Mouse (Mus musculus): ENCODE data around the gene Abhd12.

The Abhd12 gene

DNA sequence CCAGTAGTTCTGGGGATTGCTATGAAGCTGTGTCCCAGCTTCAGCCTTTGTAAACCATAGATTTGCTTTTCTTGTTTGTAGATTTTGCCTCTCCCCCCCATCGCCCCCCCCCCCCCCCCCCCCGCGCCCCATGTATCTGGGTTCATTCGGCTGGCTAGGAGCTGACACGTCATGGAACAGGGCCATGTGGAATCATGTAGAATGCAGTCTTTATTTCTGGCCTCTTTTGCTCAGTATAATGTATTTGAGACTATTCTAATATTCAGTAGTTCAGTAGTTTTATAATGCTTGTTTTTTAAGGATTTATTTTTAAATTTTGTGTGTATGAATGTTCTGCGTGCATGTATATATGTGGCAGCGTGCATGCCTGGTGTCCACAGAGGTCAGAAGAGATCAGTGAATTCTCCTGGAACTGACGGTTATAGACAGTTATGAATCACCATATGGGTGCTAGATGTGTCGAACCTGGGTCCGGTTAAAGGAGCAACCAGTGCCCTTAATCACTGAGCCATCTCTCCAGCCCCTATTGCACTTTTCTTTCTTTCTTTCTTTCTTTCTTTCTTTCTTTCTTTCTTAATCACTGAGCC lies 5.8 kb upstream of the Abhd12 start:
- WGBS, result 31% methylated on average over 10 of the region's 10 CpGs

DNA sequence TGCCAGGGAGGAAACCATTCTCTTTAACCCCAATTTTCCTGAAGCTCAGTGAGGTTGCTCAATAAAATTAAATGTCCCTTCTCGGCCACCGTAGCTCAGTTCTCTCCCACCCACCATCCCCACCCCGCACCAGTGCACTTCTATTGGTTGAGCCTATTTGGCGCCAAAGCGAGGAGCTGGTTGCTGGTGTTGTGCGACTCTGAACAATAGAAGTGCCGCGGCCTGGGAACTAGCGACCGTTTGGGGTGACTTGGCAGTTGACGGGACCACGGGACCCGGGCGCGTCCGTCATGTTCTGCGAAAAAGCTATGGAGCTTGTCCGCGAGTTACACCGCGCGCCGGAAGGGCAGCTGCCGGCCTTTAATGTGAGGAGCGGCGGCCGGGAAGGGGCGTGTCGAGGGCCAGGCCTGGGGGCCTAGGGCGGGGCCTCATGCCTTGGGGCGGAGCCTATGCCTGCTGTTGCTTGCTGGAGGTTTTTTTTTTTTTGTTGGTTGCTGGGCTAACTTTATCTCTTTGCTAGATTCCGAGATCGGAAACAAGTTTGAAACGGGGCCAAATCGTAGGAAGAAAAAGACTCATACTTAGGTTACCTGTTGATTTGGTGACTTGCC lies 5.0 kb upstream of the Abhd12 start:
- WGBS, result under 1% methylated on average over 35 of the region's 35 CpGs

DNA sequence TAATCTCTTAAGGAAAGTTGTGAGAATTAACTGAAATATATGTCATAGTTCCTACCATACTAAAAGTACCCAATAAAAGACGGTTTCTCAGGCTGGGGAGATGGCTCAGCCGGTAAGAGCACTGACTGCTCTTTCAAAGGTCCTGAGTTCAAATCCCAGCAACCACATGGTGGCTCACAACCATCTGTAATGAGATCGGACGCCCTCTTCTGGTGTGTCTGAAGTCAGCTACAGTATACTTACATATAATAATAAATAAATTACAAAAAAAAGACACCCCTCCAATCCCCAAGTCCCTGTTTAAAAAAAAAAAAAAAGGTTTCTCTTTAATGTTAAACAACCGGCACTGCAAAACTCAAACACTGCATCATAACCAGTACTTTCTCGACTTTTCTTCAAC lies 4.3 kb upstream of the Abhd12 start:
- whole genome bisulfite sequencing, result 45% methylated on average over 6 of the region's 6 CpGs

DNA sequence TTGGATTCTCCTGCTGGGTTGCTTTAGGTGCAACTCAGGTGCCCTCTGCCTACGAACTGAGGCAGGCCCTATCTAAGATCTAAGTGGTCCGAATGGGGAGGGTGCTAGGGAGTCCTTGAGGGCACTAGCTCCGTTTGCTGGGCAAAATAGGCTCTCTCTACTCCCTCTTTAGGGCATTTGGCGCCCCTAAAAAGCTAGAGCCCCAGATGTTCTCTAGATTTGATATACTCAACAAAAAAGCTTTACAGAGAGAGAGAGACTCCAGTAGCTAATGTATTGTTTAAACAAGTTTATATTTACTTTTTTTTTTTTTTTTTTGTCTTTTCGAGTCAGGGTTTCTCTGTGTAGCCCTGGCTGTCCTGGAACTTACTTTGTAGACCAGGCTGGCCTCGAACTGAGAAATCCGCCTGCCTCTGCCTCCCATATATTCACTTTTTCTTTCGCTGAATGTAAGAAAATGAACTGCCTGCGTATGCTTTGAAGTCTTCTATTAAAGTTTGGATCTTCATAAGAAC lies 452 bp upstream of the Abhd12 start, which contains the start of gene Gins1:
Gene Gins1, plus strand, starts transcription at position 465 of the 515 bp plus-strand sequence.
- 35% methylated on average over 9 of the region's 9 CpGs for WGBS

DNA sequence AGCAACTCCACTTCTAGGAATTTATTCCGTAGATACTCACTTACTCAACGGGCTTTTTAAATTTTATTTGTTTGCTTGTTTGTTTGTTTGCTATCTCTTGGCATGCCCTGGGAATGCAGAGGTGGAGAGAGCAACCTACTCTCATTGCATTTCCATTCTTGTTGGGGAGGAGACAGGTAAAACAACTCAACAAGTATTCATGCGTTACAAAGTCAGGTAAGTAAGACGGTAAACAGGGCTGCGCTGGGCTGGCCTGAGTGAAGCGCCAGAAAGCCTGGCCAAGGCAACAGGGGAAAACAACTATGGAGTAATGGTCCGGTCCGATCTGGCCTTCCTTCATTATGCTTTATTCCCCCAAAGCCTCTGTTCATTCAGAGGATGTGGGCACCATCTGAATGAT lies 2.2 kb downstream of the Abhd12 start:
- WGBS, result 59% methylated on average over 8 of the region's 8 CpGs

DNA sequence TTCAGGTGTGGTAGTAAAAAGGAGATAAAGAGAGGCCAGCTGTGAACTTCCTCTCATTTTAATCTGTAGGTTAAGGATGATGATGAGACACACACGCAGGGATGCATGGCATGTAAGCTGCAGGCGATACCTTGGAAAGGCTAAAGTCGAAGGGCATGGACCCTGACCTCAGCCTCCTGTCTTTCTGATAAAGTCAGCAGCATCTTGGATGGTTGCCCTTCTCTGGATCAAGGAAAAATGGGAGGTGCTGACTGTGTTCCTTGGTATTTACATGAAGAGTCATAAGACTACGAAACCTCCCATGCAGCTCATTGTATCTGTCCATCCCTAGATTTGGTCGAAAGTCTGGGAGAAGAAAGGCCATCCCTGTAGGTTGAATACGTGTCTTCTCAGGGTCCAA lies 4.2 kb downstream of the Abhd12 start:
- WGBS, result 88% methylated on average over 6 of the region's 6 CpGs

DNA sequence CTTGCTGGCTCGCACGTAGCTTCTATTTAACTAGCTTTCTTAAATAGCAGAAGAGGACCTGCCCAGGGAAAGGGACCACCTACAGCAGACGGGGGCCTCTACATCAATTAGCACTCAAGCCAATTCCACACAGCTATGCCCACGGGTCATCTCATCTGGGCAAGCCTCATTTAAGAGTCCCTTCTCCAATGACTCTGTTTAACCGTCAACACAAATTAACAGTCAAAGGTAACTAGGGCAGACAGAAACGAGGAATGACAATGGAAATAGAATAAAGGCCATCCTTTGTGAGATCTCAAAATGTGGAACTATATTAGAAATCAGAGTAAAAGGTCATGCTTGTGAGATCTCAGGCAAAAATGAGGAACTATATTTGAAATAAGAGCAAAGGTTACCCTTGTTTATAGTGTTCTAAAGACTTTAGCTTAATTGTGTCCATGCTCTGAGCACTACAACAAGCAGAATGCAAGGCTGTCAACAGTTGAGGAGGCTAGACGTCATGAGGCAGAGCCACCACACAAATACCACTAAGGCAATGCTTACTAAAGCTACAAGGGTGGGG lies 8.8 kb downstream of the Abhd12 start:
- 66% methylated on average over 7 of the region's 7 CpGs for WGBS

DNA sequence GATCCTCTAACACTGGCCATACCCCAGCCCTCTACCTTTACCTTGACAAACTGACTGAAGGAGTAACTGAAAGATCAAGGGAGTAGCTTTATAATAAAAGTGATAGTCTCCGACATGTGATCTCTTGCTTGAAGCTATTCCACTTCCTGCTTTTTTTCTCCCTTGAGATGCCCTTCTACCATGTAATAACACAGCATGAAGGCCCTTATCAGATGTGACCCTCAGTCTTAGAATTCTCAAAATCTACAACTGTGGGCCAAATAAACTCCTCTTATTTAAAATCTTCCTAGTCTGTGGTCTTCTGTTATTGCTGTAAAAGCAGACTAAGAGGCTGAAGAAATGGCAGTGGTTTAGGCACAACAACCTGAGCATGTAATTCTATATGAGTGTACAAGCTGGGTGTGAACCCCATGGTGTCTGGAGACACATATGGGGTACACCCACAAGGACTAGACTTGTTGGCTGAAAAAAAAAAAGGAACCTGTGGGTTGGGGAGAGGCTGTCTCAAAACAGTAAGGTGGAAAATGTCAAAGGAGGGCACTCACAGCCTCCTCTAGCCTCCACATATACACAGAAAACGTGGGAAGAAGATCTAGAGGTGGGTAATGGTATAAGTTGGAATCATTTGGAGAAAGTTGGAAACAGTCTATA lies 9.8 kb downstream of the Abhd12 start:
- 75% methylated on average over 2 of the region's 2 CpGs for WGBS

DNA sequence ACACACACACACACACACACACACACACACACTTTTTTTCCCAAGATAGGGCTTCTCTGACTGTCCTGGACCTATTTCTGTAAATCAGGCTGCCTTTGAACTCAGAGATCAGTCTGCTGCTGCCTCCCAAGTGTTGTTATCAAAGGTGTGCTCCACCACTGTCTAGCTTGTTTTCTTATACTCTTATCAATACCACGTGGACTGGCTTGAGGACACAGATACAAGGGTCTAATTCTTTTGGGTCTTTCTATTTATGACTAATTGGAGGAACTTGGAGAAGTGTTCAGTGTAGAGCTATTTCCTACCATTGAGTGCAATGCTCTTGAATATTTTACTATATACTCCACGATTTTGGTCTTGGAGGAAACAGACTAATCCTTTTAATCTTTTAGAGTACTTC lies 17.2 kb downstream of the Abhd12 start:
- 66% methylated on average over 2 of the region's 2 CpGs for WGBS

DNA sequence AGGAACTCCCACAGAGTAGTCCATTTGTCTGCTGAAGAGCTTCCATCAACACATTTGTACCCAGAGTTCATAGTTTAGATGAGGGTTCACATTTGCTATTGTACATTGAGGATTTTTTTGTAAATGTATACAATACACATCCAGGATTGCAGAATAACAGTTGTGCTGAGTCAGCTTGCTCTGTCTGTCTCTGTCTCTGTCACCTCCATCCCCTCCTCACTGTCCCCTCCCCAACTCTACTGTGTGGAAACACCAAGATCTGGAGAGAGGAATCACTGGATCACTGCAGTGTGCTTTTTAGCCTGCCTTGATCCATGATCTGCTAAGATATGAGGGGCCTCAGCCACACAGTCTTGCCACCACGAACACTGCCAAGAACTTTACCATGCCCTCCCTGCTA lies 18.7 kb downstream of the Abhd12 start:
- 85% methylated on average over 1 of the region's 1 CpGs for WGBS

DNA sequence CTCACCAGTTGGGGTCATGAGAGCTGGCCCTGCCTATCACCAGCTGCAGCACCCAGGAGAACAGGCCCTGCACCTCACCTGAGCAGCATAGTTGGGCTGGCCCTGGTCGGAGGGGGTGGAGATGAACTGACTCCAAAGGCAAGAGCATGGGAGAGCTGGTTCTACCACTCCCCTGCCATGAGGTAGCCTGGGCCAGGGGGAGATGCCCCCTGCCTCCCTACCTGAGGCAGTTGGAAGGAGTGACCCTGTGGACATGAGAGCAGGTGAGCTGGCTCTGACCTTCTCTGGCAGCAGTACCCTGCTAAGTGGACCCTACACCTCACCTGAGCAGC lies 19.8 kb downstream of the Abhd12 start:
- 95% methylated on average over 1 of the region's 1 CpGs for WGBS

DNA sequence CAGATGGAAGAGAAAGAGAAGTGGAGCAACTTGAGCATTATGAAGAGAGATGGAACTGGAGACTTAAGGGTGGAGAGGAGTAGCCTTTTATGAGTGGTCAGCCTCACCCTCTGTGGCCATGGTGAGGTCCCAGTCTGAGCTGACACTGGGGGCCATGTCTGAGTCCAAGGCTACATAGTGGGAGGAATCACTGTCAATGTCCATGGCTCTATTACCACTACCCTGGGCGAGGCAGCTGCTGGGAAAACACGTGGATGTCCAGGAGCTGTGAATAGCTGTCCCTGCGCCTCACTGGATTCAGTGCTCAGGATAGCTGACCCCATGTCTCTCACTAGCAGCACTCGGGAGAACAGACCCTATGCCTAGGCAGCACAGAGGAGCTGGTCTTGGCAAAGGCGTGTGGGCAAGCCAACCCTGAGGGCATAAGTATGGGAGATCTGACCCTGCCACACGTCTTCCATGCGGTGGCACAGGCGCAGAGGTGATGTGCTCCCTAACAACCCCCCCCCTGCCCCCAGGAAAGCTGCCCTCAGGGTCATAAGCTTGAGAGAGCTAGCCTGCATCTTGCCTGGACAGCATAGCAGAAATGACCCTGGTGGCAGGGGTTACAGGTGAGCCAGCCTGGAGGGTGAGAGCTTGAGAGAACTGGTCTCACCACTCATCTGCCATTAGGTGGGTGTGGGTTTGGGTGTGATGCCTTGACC lies 20.3 kb downstream of the Abhd12 start:
- WGBS, result 88% methylated on average over 8 of the region's 8 CpGs

DNA sequence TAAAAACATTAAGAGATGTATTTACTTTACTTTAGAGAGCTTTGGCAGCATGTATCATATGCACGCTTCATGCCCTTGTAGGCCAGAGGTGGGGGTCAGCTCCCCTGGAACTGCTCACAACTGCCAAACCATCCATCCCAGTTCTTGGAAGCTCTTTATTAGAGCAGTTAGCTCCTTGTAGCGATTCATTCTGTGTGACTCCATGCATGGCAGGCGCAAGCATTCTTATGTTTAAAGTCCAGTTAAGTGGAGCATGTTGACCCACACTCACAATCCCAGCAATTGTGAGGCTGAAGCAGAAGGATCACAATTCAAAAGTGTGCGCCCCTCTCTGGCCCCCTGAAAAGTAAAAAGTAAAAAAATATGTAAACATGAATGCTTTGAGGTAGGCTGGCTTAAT lies 27.0 kb downstream of the Abhd12 start:
- 79% methylated on average over 4 of the region's 4 CpGs for WGBS

DNA sequence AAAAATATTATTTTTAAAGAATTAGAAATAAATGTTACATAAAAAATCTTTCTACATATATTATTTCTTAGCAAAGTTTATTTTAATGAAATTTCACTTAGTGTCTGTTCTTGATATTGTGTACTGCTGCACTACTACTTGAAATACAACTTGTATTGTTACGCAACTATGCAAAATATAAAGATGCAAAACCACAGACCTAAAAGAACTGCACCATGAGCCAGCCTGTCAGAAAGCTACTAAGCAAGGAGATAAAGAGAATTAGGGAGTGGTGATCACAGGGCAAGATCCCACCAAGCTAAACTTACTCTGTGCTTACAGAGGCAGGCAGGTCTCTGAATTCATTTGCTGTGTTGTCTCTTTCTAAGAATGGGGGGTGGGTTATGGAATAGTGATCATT lies 29.3 kb downstream of the Abhd12 start:
- 93% methylated on average over 1 of the region's 1 CpGs for WGBS

DNA sequence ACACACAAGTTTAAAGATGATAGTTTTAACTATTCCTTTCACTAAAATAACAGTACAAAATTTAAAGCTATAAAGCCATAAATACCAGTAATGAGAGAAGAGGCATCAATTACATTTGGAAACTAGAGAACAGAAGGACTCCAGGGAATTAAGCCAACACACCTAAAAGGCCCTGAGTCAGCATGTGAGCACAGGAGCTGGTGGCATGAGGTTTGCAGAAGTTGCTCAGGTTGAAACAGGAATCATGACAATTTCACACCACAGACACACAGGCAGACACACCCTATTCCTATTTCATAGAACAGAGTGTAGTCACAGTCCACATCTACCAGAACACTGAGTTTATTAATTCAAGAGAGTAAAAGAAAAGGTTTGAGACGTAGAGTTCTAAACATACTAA lies 30.0 kb downstream of the Abhd12 start:
- WGBS, result 34% methylated on average over 1 of the region's 1 CpGs

DNA sequence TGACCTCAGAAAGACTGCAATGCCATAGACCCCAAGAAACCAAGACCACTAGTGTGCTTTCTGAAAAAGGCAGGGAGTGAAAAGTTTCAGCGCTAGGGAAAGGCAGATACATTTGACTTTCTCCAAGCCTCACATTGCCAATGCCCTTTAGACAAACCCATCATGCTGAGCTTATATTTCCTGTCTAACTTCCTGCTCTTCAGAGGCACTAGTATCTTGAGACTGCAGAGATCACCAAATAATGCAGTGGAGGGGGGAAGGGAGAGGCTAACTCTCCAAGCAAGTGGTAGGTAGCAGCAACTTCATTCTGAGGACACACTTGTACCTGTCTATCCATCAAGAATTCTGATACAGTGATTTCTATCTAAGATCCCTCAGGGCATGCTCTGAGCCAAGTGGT lies 35.1 kb downstream of the Abhd12 start:
- WGBS, result 74% methylated on average over 1 of the region's 1 CpGs

DNA sequence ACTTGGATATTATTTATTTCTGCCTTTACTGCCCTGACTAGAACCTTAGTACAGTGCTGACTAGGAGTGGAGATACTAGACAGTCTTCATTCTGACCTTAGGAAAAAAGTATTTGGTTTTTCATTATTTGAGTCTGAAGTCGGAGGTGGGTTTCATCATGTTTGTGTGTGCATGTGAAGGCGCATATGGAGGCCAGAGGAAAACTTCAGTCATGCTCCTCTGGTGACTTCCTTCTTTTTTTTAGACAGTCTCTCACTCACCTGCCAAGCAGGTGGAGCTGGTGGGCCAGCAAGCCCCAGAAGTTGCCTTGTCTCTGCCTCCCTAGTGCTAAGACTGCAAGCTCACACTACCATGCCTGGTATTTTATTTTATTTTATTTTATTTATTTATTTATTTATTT lies 37.5 kb downstream of the Abhd12 start:
- 97% methylated on average over 2 of the region's 2 CpGs for WGBS

DNA sequence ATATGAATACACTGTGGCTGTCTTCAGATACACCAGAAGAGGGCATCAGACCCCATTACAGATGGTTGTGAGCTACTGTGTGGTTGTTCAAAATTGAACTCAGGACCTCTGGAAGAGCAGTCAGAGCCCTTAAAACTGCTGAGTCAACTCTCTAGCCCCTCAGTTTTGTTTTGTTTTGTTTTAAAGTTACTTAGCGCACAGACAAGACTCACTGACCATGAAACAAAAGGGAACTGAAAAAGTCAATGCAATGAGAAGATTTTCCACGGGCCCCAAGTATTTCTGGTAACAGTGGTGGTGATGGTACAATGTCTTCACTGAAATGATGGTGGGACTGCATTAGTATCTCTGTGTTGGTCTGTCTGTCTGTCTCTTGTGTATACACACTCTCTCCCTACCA lies 43.4 kb downstream of the Abhd12 start:
- 91% methylated on average over 2 of the region's 2 CpGs for WGBS

DNA sequence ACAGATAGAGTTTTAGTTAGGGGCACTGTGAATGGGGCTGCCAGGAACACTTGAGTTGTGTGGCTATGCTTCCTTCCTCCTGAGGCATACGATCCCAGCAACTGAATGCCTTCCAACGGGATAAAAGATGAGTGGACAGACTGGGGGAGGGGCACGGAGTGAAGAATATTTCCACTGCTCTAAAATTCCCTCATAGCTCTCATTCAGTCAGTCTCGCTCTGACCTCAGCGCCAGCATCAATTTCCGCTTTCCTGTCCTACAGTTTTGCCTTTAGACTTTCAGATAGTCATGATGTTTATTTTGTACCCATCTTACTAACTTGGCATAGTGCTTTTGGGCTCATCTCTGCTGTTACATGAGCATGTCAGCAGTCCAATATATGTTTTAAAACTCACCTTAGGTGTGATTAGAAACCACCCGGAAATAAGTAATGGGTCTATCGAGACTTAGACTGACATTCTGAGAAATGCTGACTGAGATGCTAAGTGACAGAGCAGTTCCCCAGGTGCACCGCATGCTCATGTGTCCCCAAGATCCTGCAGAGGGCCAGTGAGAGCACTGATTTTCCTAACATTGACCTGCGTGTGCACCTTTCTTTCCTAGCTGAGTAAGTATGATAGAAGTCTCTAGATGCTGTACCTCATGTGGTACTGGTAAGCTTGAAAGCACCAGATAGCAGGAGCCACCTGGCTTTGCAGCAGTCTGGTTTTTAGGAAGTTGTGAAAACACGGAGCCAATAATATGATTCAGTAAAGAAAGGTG lies 44.7 kb downstream of the Abhd12 start:
- 75% methylated on average over 11 of the region's 11 CpGs for WGBS

DNA sequence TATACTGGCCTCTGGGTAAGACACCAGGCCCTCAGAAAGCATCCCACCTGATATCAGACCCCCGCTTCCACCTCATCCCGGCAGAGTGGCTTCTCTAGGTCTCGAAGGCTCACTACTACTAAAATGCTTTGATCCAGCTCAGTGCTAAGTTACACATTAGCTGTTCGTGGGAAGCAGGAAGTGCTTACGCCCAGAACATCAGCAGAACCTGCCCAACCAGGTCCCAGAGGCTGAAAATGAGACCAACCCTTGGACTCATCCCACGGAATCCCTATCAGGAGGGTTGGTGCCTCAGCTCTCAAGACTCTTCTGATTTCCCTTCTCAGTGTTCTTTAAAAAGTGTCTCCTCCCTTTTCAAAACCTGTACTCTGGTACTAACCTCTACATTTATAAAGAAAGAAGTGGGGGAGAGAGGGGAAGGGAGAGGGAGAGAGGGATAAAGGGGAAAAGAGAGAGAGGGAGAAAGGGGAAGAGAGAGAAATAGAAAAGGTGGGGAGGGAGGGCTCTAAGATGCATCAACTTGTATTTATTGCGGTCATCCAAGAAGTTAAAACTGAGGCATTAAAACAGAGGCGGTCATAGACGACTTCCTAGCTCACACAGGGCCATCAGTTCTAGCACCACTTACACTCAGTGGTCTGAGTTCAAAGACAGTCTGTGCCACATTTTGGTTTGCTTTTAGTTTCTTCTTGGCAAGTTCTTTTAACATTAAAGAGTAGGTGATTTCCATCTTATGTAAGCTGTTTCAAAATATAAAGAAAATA lies 45.6 kb downstream of the Abhd12 start:
- WGBS, result 81% methylated on average over 9 of the region's 9 CpGs

DNA sequence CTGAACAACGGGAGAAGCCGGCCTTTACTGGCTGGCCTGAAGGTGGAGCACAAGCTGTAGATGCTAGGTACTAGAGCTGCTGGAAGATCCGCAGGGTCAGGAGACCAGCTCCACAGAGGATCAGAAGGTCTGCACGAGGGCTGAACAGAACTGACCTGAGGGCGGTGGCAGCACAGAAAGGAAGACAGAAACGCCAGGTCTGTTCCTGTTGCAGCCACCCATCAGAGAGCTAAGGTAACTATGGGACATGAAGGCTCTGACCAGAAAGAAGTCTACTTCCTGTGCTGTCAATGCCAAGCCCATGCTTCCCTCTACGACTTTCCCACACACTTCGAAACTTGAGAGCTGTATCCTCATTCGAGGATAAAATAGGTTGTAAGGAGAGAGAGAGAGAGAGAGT lies 53.3 kb downstream of the Abhd12 start:
- WGBS, result 69% methylated on average over 9 of the region's 9 CpGs

Measured in cerebral cortex, adult 2 months (tissue).